In the genomic region with DNA sequence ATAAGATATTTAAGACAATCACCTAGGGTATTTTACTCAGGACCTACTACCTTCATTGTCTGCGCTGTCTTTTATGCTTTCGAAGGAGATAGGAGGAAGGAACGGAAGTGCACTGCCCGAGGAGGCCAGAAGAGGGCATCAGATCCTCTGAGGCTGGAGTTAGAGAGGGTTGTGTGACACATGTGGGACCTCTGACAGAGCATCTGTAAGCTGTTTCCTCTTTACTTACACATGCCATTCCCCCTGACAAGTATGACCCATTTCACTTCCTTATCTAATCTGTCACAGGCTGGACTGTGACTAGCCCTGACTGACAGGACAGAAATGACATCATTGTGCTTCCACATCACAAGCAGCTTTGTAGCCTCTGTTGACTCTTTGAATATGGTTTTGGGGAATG, we compare ENCODE assay signal across 11 mouse cellular contexts.
DNase-seq lines count a peak whose midpoint lies in the region; ATAC-seq and TF ChIP-seq lines count a peak whose summit lies in the region.
"Had no signal": no experiment of that assay in that cellular context is flagged by ENCODE, and none has a peak within 500 bp of the region (broad histone marks: within the 10 kb centered on the region; RNA-seq: fewer than 3 reads in every experiment).

No protein-coding gene starts in this region.

- 94% methylated on average over 4 of the region's 4 CpGs for WGBS in intestine, postnatal 0 days
- 94% methylated on average over 4 of the region's 4 CpGs for WGBS in intestine, embryonic 15.5 days
- WGBS in liver, embryonic 13.5 days (ENCODE audit: insufficient replicate concordance) = 84% methylated on average over 4 of the region's 4 CpGs

- no peaks in the 10 kb centered on the region for H3K36me3 ChIP-seq in intestine, postnatal 0 days (ENCODE audit: control insufficient read depth, insufficient read depth)
- H3K36me3 ChIP-seq in intestine, embryonic 15.5 days = no peaks in the 10 kb centered on the region
- H3K36me3 ChIP-seq in CH12.LX (replicated peaks in 1 of 2; ENCODE audit: control insufficient read depth in 1 of 2, insufficient read depth in 1 of 2, low read length in 1 of 2) = no peaks in the 10 kb centered on the region
- no peaks in the 10 kb centered on the region for H3K36me3 ChIP-seq in liver, embryonic 13.5 days
- H3K36me3 ChIP-seq: embryonic facial prominence, embryonic 10.5 days had no signal

- TF ChIP-seq POLR2A in CH12.LX (IDR thresholded peaks at IDR 0.05; ENCODE audit: low read depth, low read length) = no peak

- no peak; the same call in none of the 2 replicates for TF ChIP-seq RAD21 in CH12.LX (IDR thresholded peaks at IDR 0.05; ENCODE audit: low read depth, low read length)

- H3K9ac ChIP-seq in intestine, postnatal 0 days (ENCODE audit: low read depth, low read length) = no peak overlapping the region
- no peak overlapping the region for H3K9ac ChIP-seq in intestine, embryonic 15.5 days
- H3K9ac ChIP-seq in CH12.LX (ENCODE audit: insufficient read depth, low read depth) = no peak overlapping the region
- peak overlapping the region; percentile 43; the same call in 1 of the 2 replicates for H3K9ac ChIP-seq in liver, embryonic 13.5 days
- H3K9ac ChIP-seq: hindbrain, embryonic 14.5 days had no signal

- H3K4me3 ChIP-seq in intestine, postnatal 0 days (ENCODE audit: low read depth, low read length) = no peak overlapping the region
- H3K4me3 ChIP-seq in intestine, embryonic 15.5 days (replicated peaks) = no peak overlapping the region
- H3K4me3 ChIP-seq in CH12.LX (replicated peaks in 1 of 3; ENCODE audit: low read depth in 2 of 3, low read length in 2 of 3, poor library complexity in 1 of 3) = no peak overlapping the region
- H3K4me3 ChIP-seq in liver, embryonic 13.5 days (replicated peaks) = no peak overlapping the region
- H3K4me3 ChIP-seq: embryonic facial prominence, embryonic 10.5 days had no signal

- in situ Hi-C loops in CH12.LX (cut with MboI; ENCODE audit: low pct_ligation_motif_present, low pct_unique_long_range_greater_than_20kb, low sequenced_read_pairs) = no loop called here
- in situ Hi-C loops in Patski (cut with MboI; ENCODE audit: low pct_unique_long_range_greater_than_20kb) = no loop called here

- peak; percentile 92 for ATAC-seq in intestine, postnatal 0 days
- ATAC-seq in intestine, embryonic 15.5 days = no peak
- ATAC-seq in Patski = no peak
- peak; percentile 50 for ATAC-seq in liver, embryonic 13.5 days (ENCODE audit: low read depth)
- ATAC-seq: forebrain, embryonic 14.5 days had no signal

- H3K4me1 ChIP-seq in intestine, postnatal 0 days (replicated peaks; ENCODE audit: control insufficient read depth, insufficient read depth, low read length) = no peaks in the 10 kb centered on the region
- no peaks in the 10 kb centered on the region for H3K4me1 ChIP-seq in intestine, embryonic 15.5 days (replicated peaks)
- H3K4me1 ChIP-seq in CH12.LX (ENCODE audit: control insufficient read depth in 1 of 2, insufficient read depth in 2 of 2) = peaks cover 3 to 14% of the 10 kb centered on the region in 2 experiments; a peak in 3 of 4 replicates
- peaks cover 47% of the 10 kb centered on the region for H3K4me1 ChIP-seq in liver, embryonic 13.5 days (replicated peaks)

- H3K9me3 ChIP-seq in intestine, postnatal 0 days (ENCODE audit: control insufficient read depth) = no peaks in the 10 kb centered on the region
- no peaks in the 10 kb centered on the region for H3K9me3 ChIP-seq in intestine, embryonic 15.5 days
- H3K9me3 ChIP-seq in CH12.LX (replicated peaks; ENCODE audit: low read length) = no peaks in the 10 kb centered on the region
- no peaks in the 10 kb centered on the region for H3K9me3 ChIP-seq in liver, embryonic 13.5 days (replicated peaks)
- H3K9me3 ChIP-seq: embryonic facial prominence, embryonic 10.5 days had no signal

- no peaks in the 10 kb centered on the region for H3K79me2 ChIP-seq in CH12.LX (replicated peaks; ENCODE audit: control insufficient read depth, extremely low read depth, insufficient read depth, poor library complexity, severe bottlenecking)

- dilution Hi-C loops in CH12.LX (cut with MboI; ENCODE audit: extremely low pct_ligation_motif_present, extremely low pct_unique_long_range_greater_than_20kb, low sequenced_read_pairs) = no loop called here

- POLR2A ChIA-PET in Patski (lab: Charles Lee) = no interaction called here

- no peak for TF ChIP-seq EP300 in CH12.LX (IDR thresholded peaks at IDR 0.05; ENCODE audit: low read length)

- DNase-seq in CH12.LX (ENCODE audit: extremely low read depth) (peak; percentile 40), Patski (ENCODE audit: low read depth, low spot score) (no peak)
- DNase-seq in liver, embryonic 13.5 days = no peak
- DNase-seq in adrenal gland, postnatal 25 days = no peak
- DNase-seq in frontal cortex, postnatal 36 days (ENCODE audit: low spot score in 2 of 2) = no peak
- DNase-seq in spleen, adult 18-20 months = no peak

- H3K4me2 ChIP-seq in intestine, postnatal 0 days (replicated peaks; ENCODE audit: low read depth) = no peak overlapping the region
- H3K4me2 ChIP-seq in intestine, embryonic 15.5 days (replicated peaks) = no peak overlapping the region
- no peak overlapping the region for H3K4me2 ChIP-seq in CH12.LX (ENCODE audit: insufficient read depth, low read depth, poor library complexity, severe bottlenecking)
- H3K4me2 ChIP-seq in liver, embryonic 13.5 days = no peak overlapping the region
- H3K4me2 ChIP-seq: hindbrain, embryonic 14.5 days had no signal

- CTCF ChIA-PET in Patski (lab: Charles Lee) = interaction anchor here (0.6 kb wide), 1 partner anchor 20 kb away, joined by 3 read pairs; no protein-coding TSS in a partner anchor

- peak; percentile 53 for TF ChIP-seq CTCF in intestine, postnatal 0 days (IDR thresholded peaks at IDR 0.05; ENCODE audit: low read depth)
- TF ChIP-seq CTCF in CH12.LX (conservative IDR thresholded peaks at IDR 0.05 in 1 of 2, IDR thresholded peaks at IDR 0.05 in 1 of 2; ENCODE audit: low read depth in 2 of 2, low read length in 2 of 2) = peak; percentile 12 to 40; a peak in 2 of 4 replicates
- peak; percentile 27 for TF ChIP-seq CTCF in Patski (IDR thresholded peaks at IDR 0.05)

- H3K27ac ChIP-seq in intestine, postnatal 0 days (ENCODE audit: low read depth, low read length) = no peak overlapping the region
- H3K27ac ChIP-seq in intestine, embryonic 15.5 days = no peak overlapping the region
- H3K27ac ChIP-seq in CH12.LX (ENCODE audit: insufficient read depth, low read depth) = no peak overlapping the region
- peak overlapping the region; percentile 47; the same call in 1 of the 2 replicates for H3K27ac ChIP-seq in liver, embryonic 13.5 days
- H3K27ac ChIP-seq: embryonic facial prominence, embryonic 10.5 days; hindbrain, embryonic 14.5 days had no signal

- H3K27me3 ChIP-seq in intestine, postnatal 0 days (replicated peaks; ENCODE audit: control insufficient read depth, insufficient read depth, low read length) = no peaks in the 10 kb centered on the region
- no peaks in the 10 kb centered on the region for H3K27me3 ChIP-seq in intestine, embryonic 15.5 days (replicated peaks)
- H3K27me3 ChIP-seq in CH12.LX (replicated peaks) (no peaks in the 10 kb centered on the region), Patski (no peaks in the 10 kb centered on the region)
- 0 out of 2 replicates have a peak, but pooled peaks cover 2% of the 10 kb centered on the region for H3K27me3 ChIP-seq in liver, embryonic 13.5 days

TF ChIP-seq in CH12.LX, 34 proteins besides CTCF, POLR2A, EP300 and RAD21:
- 0 out of 2 replicates have a peak, but pooled peaks have one; percentile 25 for TF ChIP-seq MYC (IDR thresholded peaks at IDR 0.05; ENCODE audit: low read depth, low read length)
- no peak for TF ChIP-seq NRF1 (IDR thresholded peaks at IDR 0.05; ENCODE audit: low read depth, low read length)
- TF ChIP-seq MXI1 (IDR thresholded peaks at IDR 0.05; ENCODE audit: low read depth, low read length) = no peak

Comparison
In these comparisons a context has a peak if more than half of its experiments do, and no peak if none do; other contexts are left out.
1. ATAC-seq: peak in intestine, postnatal 0 days (single experiment) and liver, embryonic 13.5 days (single experiment); none in intestine, embryonic 15.5 days (single experiment) and Patski (single experiment).
2. Peak in every context shown above with its lines, with median percentiles within 50 percentile points of each other: CTCF ChIP-seq.